Mouse (Mus musculus) natural killer cell, adult 2 months (primary cell): ENCODE measurements around the gene Kif9.

Experiments used
- DNase-seq, 2 experiments: peaks; one replicate each; pipeline ENCODE4 v3.0.0; 2022; ENCODE audit warnings: low spot score in 2 of 2

Gene Kif9

DNA sequence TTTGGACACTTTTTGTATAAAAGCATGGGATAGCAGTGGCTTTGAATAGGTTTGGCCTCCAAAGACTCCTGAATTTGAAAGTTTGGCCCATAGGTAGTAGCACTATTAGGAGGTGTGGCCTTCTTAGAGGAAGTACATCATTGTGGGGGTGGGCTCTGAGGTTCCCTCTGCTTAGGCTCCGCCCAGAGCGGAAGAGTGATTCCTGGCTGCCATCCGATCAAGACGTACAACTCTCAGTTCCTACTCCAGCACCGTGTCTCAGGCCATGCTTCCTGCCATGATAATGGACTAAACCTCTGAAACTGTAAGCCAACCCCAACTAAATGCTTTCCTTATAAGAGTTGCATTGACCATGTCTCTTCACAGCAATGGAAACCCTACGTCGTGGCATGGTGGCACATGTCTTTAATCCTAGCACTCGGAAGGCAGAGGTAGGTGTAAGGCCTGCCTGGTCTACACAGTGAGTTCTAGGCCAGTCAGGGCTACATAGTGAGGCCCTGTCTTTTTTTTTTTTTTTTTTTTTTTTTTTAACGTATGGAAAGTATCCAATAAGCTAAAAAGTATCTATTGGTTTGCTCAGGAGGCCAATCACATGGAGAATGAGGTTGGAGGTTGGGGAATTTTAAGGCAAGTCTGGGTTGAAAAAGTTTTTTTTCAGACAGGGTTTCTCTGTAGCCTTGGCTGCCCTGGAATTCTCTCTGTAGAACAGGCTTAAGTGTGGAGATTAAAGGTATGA is 52.4 kb downstream of the Kif9 start:
- DNase-seq: no peak

DNA sequence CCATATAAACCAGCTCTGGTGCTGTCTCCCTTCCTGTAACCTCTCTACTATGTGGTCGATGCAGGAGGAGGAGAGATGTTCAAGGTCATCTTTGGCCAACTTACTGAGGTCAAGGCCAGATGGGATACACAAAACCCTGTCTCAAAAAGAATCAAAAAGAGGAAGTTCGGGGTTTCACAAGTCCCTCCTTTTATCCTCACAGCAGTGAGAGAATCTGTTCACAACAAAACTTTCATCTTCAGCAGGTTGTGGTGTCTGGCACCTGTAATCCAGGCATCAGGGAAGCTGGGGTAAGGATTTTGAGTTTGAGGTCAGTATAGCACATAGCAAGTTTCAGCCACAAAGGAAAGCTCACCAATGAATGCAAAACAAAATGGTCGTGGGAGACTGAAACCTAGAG is 53.9 kb downstream of the Kif9 start:
- peak; percentile 44 to 45 for DNase-seq

DNA sequence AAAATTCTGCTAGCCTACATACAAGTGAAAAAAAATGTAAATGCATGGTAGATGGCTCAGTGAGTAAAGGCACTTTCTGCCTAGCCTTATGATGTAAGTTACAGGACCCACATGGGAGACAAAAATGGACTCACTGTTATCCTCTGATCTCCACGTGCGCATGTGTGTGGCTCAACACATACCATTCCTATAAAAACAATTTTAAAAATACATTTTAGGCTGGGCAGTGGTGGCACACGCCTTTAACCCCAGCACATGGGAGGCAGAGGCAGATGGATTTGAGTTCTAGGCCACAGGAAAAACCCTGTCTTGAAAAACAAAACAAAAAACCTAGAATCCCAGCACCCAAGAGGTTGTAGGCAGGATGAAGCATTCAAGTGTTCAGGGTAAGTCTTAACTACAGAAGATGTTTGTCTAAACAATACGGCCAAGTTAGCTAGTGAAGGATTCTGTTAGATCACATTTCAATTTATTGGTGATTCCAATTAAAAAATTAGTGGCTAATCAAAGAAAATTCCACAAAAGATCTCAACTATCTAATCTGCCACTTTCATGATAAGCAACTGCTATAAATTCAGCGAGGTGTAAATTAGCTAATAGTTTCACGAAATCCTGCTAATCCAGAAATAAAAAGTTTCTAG is 54.5 kb downstream of the Kif9 start:
- DNase-seq: no peak

DNA sequence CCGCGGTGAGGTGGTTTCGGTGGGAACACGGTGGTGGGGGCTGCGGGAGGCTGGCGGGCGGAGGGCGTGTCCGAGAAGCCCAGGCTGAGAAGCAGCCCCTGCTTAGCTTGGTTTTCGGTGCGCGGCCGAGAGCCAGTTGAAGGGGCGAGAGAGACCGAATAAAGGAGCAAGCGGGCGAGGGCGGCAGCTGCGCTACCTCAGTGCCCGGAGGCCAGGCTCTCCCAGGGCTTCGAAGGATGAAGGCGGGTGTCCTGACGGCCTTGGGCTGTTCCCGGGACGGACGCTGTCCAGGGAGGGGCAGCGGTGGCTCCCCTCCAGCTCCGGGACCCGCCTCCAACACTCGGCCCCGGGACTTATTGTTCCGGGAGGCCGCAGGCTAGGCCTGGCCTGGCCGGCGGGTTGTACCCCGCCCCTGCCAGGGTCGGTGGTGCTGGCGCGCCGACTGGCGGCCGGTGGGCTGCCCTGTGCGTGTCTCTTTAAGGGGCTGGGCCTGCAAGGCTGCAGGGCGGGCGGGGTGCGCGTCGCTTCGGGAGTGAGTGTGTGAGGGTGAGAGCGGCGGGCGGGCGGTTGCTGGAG is 55.2 kb downstream of the Kif9 start:
- DNase-seq: peak; percentile 85 to 91

DNA sequence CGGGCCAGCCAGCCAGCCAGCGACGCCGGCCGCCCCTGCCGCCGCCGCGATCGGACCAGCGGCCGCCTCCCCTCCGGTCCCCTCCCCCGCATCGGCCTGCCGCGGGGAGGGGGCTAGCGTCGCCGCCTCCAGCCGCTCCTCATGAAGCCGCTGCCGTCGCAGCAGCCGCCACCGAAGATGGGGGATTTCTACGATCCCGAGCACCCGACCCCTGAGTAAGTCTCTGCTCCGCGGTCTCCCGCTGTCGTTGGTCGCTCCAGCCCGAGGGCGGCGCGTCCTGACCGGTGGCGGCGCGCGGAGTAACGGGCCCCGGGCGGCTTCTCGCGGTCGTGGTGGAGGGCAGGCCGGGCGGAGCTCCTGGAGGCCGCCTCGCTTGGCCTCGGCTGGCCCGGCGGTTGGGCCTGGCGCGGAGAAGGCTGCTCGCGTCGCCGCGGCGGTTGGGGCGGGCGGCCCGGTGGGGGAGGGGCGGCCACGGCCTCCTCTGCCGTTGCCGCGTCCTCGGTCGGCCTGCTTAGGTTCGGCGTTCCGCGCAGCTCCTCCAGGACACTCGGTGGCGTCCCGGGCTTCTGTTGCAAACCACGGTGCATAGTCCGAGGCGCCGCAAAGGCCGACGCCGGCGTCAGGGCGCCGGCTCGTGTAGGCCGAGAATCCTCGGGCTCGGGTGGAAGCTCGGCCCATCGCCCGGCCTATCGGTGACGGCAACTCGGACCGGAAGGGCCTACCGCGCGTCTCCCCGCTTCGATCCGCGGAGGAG is 56.0 kb downstream of the Kif9 start, which contains the start of gene Setd2:
Setd2 (plus strand) TSS at position 60 of the 754 bp plus-strand sequence.
- peak; percentile 63 to 69 for DNase-seq

DNA sequence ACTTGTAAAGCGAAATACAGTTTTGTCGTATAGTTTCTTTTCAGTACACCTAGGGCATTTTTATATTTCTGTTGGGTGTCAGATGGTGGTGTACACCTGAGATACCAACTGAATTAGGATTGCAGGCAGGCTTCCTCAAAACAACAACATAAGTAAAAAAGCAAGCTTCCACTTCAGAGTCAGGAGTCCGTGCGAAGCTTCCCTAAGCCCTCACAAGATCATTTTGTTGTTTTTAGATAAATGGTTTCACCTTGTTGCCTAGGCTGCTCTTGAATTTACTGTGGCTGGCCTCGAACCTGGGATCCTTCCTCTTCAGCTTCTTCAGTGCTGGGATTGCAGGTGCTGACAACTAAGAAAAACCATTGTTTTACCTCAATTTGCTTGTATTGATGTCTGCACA is 56.9 kb downstream of the Kif9 start:
- DNase-seq: no peak

DNA sequence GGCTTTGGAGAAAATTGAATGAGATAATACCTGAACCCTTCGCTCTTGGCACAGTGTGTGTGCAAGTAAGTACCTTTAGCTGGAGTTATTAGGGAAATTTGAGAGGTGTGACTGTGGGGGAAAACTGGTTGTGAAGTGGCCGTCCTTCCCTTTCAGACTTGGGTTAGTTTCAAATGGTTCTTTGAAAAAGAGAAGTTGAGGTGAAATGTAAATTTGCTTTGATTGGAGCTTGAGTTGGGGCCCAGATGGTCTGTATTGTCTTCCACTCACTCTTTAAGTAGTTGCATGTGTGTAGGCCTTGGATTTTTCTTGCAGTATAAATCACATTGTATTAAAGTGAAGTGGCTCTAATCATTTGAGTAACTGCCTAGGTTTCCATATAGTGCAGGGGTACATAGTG is 58.4 kb downstream of the Kif9 start:
- peak in 1 of 2 experiments; percentile 14 for DNase-seq

DNA sequence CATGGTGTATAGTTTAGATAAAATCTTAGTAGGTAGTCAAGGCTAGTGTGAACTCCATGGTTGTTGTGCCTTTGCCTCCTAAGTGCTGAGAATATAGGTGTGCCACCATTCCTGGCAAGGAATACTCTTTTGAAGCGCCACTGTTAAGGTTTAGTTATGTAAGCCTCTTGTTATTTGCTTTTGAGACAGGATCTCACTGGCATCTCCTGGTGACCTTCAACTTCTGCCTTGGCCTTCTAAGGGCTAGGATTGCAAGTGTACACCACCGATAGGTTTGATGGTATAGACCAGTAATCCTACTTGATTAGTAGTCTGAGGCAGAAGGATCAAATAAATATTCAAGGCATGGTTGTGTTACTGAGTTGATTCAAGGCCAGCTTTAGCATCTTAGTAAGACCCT is 59.9 kb downstream of the Kif9 start:
- DNase-seq: no peak

DNA sequence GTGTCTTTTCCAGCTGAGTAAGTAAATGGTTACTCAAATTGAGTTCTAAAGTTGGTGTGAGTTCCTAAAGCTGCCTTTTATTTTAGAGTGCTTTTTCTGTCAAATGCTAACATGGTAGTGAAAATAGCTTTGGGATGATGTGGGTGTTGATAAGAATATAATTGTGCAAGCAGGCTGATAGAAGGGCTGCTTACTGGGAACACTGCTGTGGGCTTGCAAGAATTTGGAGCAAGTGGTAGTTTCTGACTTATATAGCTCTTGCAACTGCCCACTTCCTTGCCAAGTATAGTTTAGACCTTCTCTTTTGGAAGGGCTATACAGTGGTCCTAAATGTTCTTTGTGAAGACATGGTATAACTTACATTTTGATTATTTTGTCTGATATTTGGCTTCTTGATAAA is 61.8 kb downstream of the Kif9 start:
- no peak for DNase-seq

DNA sequence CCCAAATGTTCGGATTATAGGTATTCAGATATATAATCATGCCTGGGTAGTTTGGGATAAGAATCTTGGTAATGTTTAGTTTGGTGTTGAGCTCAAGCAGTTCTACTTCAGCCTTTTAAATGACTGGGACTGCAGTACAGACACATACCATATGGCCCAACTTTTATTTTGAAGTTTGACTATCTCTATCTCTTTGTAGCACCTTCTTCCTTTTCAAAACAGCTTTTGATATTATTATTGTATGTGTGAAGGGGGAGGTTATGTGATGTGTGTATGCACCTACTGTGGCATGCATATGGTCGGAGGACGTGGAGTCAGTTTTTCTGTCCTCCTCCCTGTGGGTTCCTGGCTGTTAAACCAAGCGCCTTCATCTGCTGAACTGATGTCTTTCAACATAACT is 65.2 kb downstream of the Kif9 start:
- DNase-seq: peak in 1 of 2 experiments; percentile 14

DNA sequence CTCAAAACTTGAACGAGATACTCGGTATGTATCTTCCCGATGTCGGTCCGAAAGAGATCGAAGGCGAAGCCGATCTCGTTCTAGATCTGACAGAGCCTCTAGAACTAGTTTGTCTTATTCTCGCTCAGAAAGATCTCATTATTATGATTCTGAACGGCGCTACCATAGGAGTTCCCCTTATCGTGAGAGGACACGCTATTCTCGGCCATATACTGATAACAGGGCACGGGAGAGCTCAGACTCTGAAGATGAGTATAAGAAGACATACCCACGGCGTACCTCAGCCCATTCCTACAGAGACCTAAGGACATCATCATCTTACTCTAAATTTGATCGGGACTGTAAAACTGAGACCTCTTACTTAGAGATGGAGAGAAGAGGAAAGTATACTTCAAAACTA is 71.5 kb downstream of the Kif9 start:
- DNase-seq: no peak

DNA sequence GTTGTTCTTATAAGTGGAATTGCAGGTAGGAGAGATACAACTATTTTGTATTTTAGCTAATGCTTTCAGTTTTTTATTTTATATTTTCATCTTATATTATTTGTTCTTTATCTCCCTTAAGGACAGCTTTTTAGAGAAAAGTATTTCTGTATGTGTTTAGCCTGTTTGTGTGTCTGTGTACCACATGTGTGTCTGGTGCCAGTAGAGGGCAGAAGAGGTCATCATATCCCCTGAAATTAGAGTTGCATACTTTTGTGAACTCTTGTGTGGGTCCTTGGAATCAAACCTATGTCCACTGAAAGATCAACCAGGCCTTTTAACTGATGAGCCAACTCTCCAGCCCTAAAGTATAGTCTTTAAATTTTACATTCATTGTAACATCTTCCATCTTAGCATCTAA is 91.6 kb downstream of the Kif9 start:
- DNase-seq: no peak
